Mouse (Mus musculus): ENCODE data around the gene Eml5. TPM values are rescaled to one million over a fixed set of nuclear protein-coding genes. Genes with fewer than 3 reads are reported as not detected.

Gene Eml5
- polyA plus RNA-seq, 1 experiment, result 1.8 TPM

DNA sequence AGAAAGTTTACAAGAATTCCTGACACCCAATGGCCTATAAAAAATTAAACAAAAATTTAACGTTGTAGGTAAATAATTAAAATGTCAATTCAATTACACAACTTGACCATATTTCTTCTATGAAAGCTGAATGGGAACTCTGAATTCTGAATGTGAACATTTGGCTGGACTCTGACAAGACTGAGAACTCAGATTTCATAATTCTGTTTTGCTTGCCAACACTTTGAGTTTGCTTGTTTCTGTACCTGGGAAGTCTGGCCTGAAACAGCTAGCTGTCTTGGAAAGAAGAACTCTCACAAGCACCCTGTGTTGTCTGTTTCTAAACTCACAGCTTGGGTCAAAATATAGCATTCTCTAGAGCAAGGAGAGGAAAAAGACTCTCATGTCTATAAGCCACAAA, 67.4 kb downstream of the Eml5 start:
- no peak overlapping the region for H3ac ChIP-seq (ENCODE audit: control insufficient read depth, insufficient read length, low read depth)
- no peak for TF ChIP-seq MYOG (IDR thresholded peaks at IDR 0.05; ENCODE audit: control insufficient read depth, extremely low read depth, insufficient read length)
- no peak for TF ChIP-seq MYOD1 (IDR thresholded peaks at IDR 0.05; ENCODE audit: control insufficient read depth, insufficient read length, low read depth)
- TF ChIP-seq FOSL1 (IDR thresholded peaks at IDR 0.05; ENCODE audit: insufficient read depth, low read length, poor library complexity, severe bottlenecking), result no peak
- no peak for TF ChIP-seq CTCF (IDR thresholded peaks at IDR 0.05; ENCODE audit: control insufficient read depth, insufficient read depth, insufficient read length)
- TF ChIP-seq CEBPB (IDR thresholded peaks at IDR 0.05; ENCODE audit: low read depth), result no peak
- TF ChIP-seq USF1 (IDR thresholded peaks at IDR 0.05; ENCODE audit: low read depth), result no peak
- no peak for TF ChIP-seq MAX (IDR thresholded peaks at IDR 0.05)

GRCm38 (mm10) chr12:98832929-98833598, 68.2 kb downstream of the Eml5 start:
- no peaks in the 10 kb centered on the region for H3K79me2 ChIP-seq (ENCODE audit: control insufficient read depth, insufficient read depth)
- H3K36me3 ChIP-seq (ENCODE audit: control insufficient read depth, insufficient read depth), result no peaks in the 10 kb centered on the region
- no peak overlapping the region for H3ac ChIP-seq (ENCODE audit: control insufficient read depth, insufficient read length, low read depth)
- H3K79me3 ChIP-seq (ENCODE audit: low read depth), result no peaks in the 10 kb centered on the region
- TF ChIP-seq USF1 (IDR thresholded peaks at IDR 0.05; ENCODE audit: low read depth), result no peak
- TF ChIP-seq CTCF (IDR thresholded peaks at IDR 0.05; ENCODE audit: control insufficient read depth, insufficient read depth, insufficient read length), result no peak
- TF ChIP-seq MAX (IDR thresholded peaks at IDR 0.05), result no peak
- no peak for TF ChIP-seq MYOG (IDR thresholded peaks at IDR 0.05; ENCODE audit: control insufficient read depth, extremely low read depth, insufficient read length)
- no peak for TF ChIP-seq CEBPB (IDR thresholded peaks at IDR 0.05; ENCODE audit: low read depth)
- no peak for TF ChIP-seq MYOD1 (IDR thresholded peaks at IDR 0.05; ENCODE audit: control insufficient read depth, insufficient read length, low read depth)
- no peak for TF ChIP-seq FOSL1 (IDR thresholded peaks at IDR 0.05; ENCODE audit: insufficient read depth, low read length, poor library complexity, severe bottlenecking)
- no peaks in the 10 kb centered on the region for H3K27me3 ChIP-seq (ENCODE audit: control insufficient read depth, insufficient read depth, insufficient read length)
- H3K4me3 ChIP-seq (ENCODE audit: insufficient read depth, poor library complexity, severe bottlenecking), result no peak overlapping the region

More for the DNA sequence above, 67.4 kb downstream of the Eml5 start:
- no peaks in the 10 kb centered on the region for H3K79me3 ChIP-seq (ENCODE audit: low read depth)
- H3K79me2 ChIP-seq (ENCODE audit: control insufficient read depth, insufficient read depth), result no peaks in the 10 kb centered on the region
- H3K36me3 ChIP-seq (ENCODE audit: control insufficient read depth, insufficient read depth), result no peaks in the 10 kb centered on the region
- H3K4me3 ChIP-seq (ENCODE audit: insufficient read depth, poor library complexity, severe bottlenecking), result no peak overlapping the region
- no peaks in the 10 kb centered on the region for H3K27me3 ChIP-seq (ENCODE audit: control insufficient read depth, insufficient read depth, insufficient read length)

DNA sequence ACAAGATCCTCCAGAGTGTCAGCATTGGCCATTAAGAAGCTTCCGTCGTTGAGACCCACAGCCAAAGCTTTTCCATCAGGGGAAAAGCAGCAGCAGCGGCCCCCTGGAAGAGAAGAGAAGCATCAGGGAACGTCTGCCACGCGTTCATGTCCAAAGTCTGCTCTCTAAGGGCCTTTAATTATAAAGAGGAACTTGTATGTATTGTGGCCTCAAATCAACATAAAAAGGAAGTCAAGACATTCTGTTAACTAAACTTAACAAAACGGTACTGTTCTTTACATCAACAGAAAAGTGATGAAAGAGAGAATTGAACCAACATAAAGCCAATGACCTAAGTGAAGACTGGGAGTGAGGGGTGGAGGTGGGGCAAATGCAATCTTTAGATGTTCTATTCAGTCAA, 70.2 kb downstream of the Eml5 start:
- H3K4me3 ChIP-seq (ENCODE audit: insufficient read depth, poor library complexity, severe bottlenecking), result no peak overlapping the region

GRCm38 (mm10) chr12:98820781-98821180, 80.5 kb downstream of the Eml5 start:
- no peak overlapping the region for H3ac ChIP-seq (ENCODE audit: control insufficient read depth, insufficient read length, low read depth)
- no peaks in the 10 kb centered on the region for H3K79me2 ChIP-seq (ENCODE audit: control insufficient read depth, insufficient read depth)
- no peaks in the 10 kb centered on the region for H3K79me3 ChIP-seq (ENCODE audit: low read depth)
- no peaks in the 10 kb centered on the region for H3K27me3 ChIP-seq (ENCODE audit: control insufficient read depth, insufficient read depth, insufficient read length)
- no peak for TF ChIP-seq FOSL1 (IDR thresholded peaks at IDR 0.05; ENCODE audit: insufficient read depth, low read length, poor library complexity, severe bottlenecking)
- H3K36me3 ChIP-seq (ENCODE audit: control insufficient read depth, insufficient read depth), result peaks cover 6% of the 10 kb centered on the region
- no peak overlapping the region for H3K4me3 ChIP-seq (ENCODE audit: insufficient read depth, poor library complexity, severe bottlenecking)

More for the DNA sequence above, 70.2 kb downstream of the Eml5 start:
- H3K79me3 ChIP-seq (ENCODE audit: low read depth), result no peaks in the 10 kb centered on the region
- H3K27me3 ChIP-seq (ENCODE audit: control insufficient read depth, insufficient read depth, insufficient read length), result no peaks in the 10 kb centered on the region
- H3K79me2 ChIP-seq (ENCODE audit: control insufficient read depth, insufficient read depth), result no peaks in the 10 kb centered on the region
- no peaks in the 10 kb centered on the region for H3K36me3 ChIP-seq (ENCODE audit: control insufficient read depth, insufficient read depth)
- TF ChIP-seq MYOG (IDR thresholded peaks at IDR 0.05; ENCODE audit: control insufficient read depth, extremely low read depth, insufficient read length), result no peak
- no peak for TF ChIP-seq FOSL1 (IDR thresholded peaks at IDR 0.05; ENCODE audit: insufficient read depth, low read length, poor library complexity, severe bottlenecking)
- TF ChIP-seq CTCF (IDR thresholded peaks at IDR 0.05; ENCODE audit: control insufficient read depth, insufficient read depth, insufficient read length), result no peak
- no peak for TF ChIP-seq CEBPB (IDR thresholded peaks at IDR 0.05; ENCODE audit: low read depth)
- H3ac ChIP-seq (ENCODE audit: control insufficient read depth, insufficient read length, low read depth), result no peak overlapping the region

GRCm38 (mm10) chr12:98804078-98804748, 97.1 kb downstream of the Eml5 start:
- H3K79me3 ChIP-seq (ENCODE audit: low read depth), result no peaks in the 10 kb centered on the region
- no peaks in the 10 kb centered on the region for H3K27me3 ChIP-seq (ENCODE audit: control insufficient read depth, insufficient read depth, insufficient read length)
- H3K79me2 ChIP-seq (ENCODE audit: control insufficient read depth, insufficient read depth), result no peaks in the 10 kb centered on the region
- no peak for TF ChIP-seq MAX (IDR thresholded peaks at IDR 0.05)
- TF ChIP-seq MYOG (IDR thresholded peaks at IDR 0.05; ENCODE audit: control insufficient read depth, extremely low read depth, insufficient read length), result no peak
- no peak for TF ChIP-seq CEBPB (IDR thresholded peaks at IDR 0.05; ENCODE audit: low read depth)
- TF ChIP-seq CTCF (IDR thresholded peaks at IDR 0.05; ENCODE audit: control insufficient read depth, insufficient read depth, insufficient read length), result no peak
- TF ChIP-seq USF1 (IDR thresholded peaks at IDR 0.05; ENCODE audit: low read depth), result no peak
- no peak for TF ChIP-seq MYOD1 (IDR thresholded peaks at IDR 0.05; ENCODE audit: control insufficient read depth, insufficient read length, low read depth)
- no peak for TF ChIP-seq FOSL1 (IDR thresholded peaks at IDR 0.05; ENCODE audit: insufficient read depth, low read length, poor library complexity, severe bottlenecking)
- no peak overlapping the region for H3ac ChIP-seq (ENCODE audit: control insufficient read depth, insufficient read length, low read depth)
- H3K36me3 ChIP-seq (ENCODE audit: control insufficient read depth, insufficient read depth), result no peaks in the 10 kb centered on the region
- no peak overlapping the region for H3K4me3 ChIP-seq (ENCODE audit: insufficient read depth, poor library complexity, severe bottlenecking)

GRCm38 (mm10) chr12:98802245-98802644, 99.0 kb downstream of the Eml5 start:
- Histone ChIP-seq H3ac (ENCODE audit: control insufficient read depth, insufficient read length, low read depth) (no peak overlapping the region), H3K36me3 (ENCODE audit: control insufficient read depth, insufficient read depth) (peaks cover 6% of the 10 kb centered on the region), H3K79me3 (ENCODE audit: low read depth) (no peaks in the 10 kb centered on the region), H3K27me3 (ENCODE audit: control insufficient read depth, insufficient read depth, insufficient read length) (no peaks in the 10 kb centered on the region), H3K4me3 (ENCODE audit: insufficient read depth, poor library complexity, severe bottlenecking) (no peak overlapping the region), H3K79me2 (ENCODE audit: control insufficient read depth, insufficient read depth) (no peaks in the 10 kb centered on the region)
- TF ChIP-seq MYOD1 (IDR thresholded peaks at IDR 0.05; ENCODE audit: control insufficient read depth, insufficient read length, low read depth) (no peak), CTCF (IDR thresholded peaks at IDR 0.05; ENCODE audit: control insufficient read depth, insufficient read depth, insufficient read length) (no peak), CEBPB (IDR thresholded peaks at IDR 0.05; ENCODE audit: low read depth) (no peak), MYOG (IDR thresholded peaks at IDR 0.05; ENCODE audit: control insufficient read depth, extremely low read depth, insufficient read length) (no peak), USF1 (IDR thresholded peaks at IDR 0.05; ENCODE audit: low read depth) (no peak), MAX (IDR thresholded peaks at IDR 0.05) (no peak), FOSL1 (IDR thresholded peaks at IDR 0.05; ENCODE audit: insufficient read depth, low read length, poor library complexity, severe bottlenecking) (no peak)
